Mouse (Mus musculus) neural tube, embryonic 13.5 days (tissue): ENCODE measurements around the gene Tbc1d1. TPM values are rescaled to one million over a fixed set of nuclear protein-coding genes. Genes with fewer than 3 reads are reported as not detected.

Source experiments
- ATAC-seq: fragments of 200-750 bp; cut with Nextera tagmentation; 2 replicates; pipeline ENCODE4 v1.8.0; 2017; ENCODE audit warnings: low read depth, mild to moderate bottlenecking, moderate TSS enrichment, moderate library complexity
- H3K27ac ChIP-seq: fragments of 300-500 bp; sonication (generic); replicated peaks from 2 replicates; pipeline ENCODE4 v1.5.1; 2015; ENCODE audit warnings: moderate library complexity, mild to moderate bottlenecking, inconsistent platforms
- H3K27me3 ChIP-seq: fragments of 300-500 bp; sonication (generic); 2 replicates; pipeline ENCODE4 v1.6.1; 2015; ENCODE audit warnings: mild to moderate bottlenecking, inconsistent platforms
- H3K36me3 ChIP-seq: fragments of 300-500 bp; sonication (generic); 2 replicates; pipeline ENCODE4 v1.6.1; 2015; ENCODE audit warnings: mild to moderate bottlenecking, inconsistent platforms
- H3K4me1 ChIP-seq: fragments of 300-500 bp; sonication (generic); replicated peaks from 2 replicates; pipeline ENCODE4 v1.6.1; 2015; ENCODE audit warnings: inconsistent platforms
- H3K4me2 ChIP-seq: fragments of 300-500 bp; sonication (generic); 2 replicates; pipeline ENCODE4 v1.6.1; 2015; ENCODE audit warnings: inconsistent platforms, mild to moderate bottlenecking, moderate library complexity
- H3K4me3 ChIP-seq: fragments of 300-500 bp; sonication (generic); 2 replicates; pipeline ENCODE4 v1.5.1; 2015; ENCODE audit warnings: mild to moderate bottlenecking, inconsistent platforms
- H3K9ac ChIP-seq: fragments of 300-500 bp; sonication (generic); 2 replicates; pipeline ENCODE4 v1.6.1; 2015; ENCODE audit warnings: moderate library complexity, mild to moderate bottlenecking, inconsistent platforms
- H3K9me3 ChIP-seq: fragments of 300-500 bp; sonication (generic); 2 replicates; pipeline ENCODE4 v1.6.1; 2016; ENCODE audit warnings: inconsistent platforms
- WGBS: fragments of 180-500 bp; shearing (Covaris S2); methylation state at CpG from one replicate; pipeline ENCODE4 v1.1.7; 2015; 5-methylcytosine and 5-hydroxymethylcytosine counted together
- polyA plus RNA-seq: library from polyadenylated mRNA; unstranded; fragments of >200 nt; fragmentation: Nextera tagmentation; extraction: Ambion mirVana; gene quantifications from 2 replicates; pipeline ENCODE4 v1.2.1, GENCODE M21; 2015

Tbc1d1 gene
- polyA plus RNA-seq, 1 experiment from 2014 or later: 14.9 TPM

DNA sequence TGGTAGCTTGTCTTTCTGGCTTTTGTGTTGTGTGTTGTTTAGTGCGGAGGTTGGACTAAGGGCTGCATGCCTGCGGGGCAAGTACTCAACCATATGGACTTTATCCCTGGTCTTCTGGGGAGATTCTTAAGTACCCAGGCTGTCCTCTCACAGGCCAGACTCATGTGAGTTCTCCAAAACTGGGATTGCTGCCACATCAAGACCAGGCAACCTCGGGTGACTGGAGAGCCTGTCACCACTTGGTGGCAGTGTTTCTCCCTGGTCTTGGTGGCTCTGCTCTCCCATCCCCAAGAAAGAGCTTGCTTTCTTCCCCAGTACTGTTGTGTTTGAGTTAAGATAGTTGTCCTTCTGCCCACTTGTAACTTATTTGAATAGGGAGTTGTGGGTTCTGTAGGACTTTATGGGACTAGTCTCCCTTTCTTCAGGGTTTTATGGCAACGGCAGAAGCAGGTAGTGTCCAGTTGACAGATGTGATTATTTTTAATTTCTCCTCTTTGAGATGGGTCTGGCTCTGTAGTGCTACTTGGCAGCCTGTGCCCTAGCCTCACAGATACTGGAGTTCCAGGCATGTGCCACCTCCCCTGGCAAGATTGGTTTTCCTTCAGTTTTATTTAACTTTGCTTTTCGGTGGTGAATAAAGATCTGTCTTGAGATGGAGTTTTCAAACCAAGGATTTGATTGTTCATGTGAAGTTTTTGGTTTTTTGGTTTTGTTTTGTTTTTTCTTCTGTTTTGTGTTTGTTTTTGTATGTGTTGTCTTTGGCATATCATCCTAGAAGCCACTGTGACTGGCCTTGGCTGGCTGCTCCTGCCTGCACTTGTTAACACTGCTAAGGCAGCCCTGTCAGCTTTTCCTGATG lies 133.3 kb downstream of the Tbc1d1 start:
- H3K36me3 ChIP-seq: peaks cover 18% of the 10 kb centered on the region; the same call in 1 of the 2 replicates
- no peak overlapping the region for H3K27ac ChIP-seq
- H3K4me1 ChIP-seq: no peaks in the 10 kb centered on the region; the same call in 1 of the 2 replicates
- H3K9ac ChIP-seq: no peak overlapping the region
- no peaks in the 10 kb centered on the region for H3K9me3 ChIP-seq
- no peak overlapping the region for H3K4me2 ChIP-seq
- no peak overlapping the region for H3K4me3 ChIP-seq
- ATAC-seq: peak; percentile 41; the same call in 1 of the 2 replicates
- H3K27me3 ChIP-seq: no peaks in the 10 kb centered on the region
- WGBS: 67% methylated on average over 5 of the region's 5 CpGs

GRCm38 (mm10) chr5:64290061-64290345 lies 133.9 kb downstream of the Tbc1d1 start:
- ATAC-seq: no peak
- 74% methylated on average over 4 of the region's 4 CpGs for WGBS
- no peaks in the 10 kb centered on the region for H3K9me3 ChIP-seq
- no peak overlapping the region for H3K4me3 ChIP-seq
- H3K9ac ChIP-seq: no peak overlapping the region
- H3K36me3 ChIP-seq: peaks cover 19% of the 10 kb centered on the region; the same call in 1 of the 2 replicates
- H3K27me3 ChIP-seq: no peaks in the 10 kb centered on the region
- no peak overlapping the region for H3K27ac ChIP-seq
- H3K4me1 ChIP-seq: no peaks in the 10 kb centered on the region; the same call in 1 of the 2 replicates
- no peak overlapping the region for H3K4me2 ChIP-seq

- H3K4me3 ChIP-seq: no peak overlapping the region
- H3K27ac ChIP-seq: no peak overlapping the region
- no peak overlapping the region for H3K4me2 ChIP-seq
- 74% methylated on average over 5 of the region's 5 CpGs for WGBS
- ATAC-seq: no peak
- H3K27me3 ChIP-seq: no peaks in the 10 kb centered on the region
- 0 out of 2 replicates have a peak, but pooled peaks cover 12% of the 10 kb centered on the region for H3K36me3 ChIP-seq
- H3K4me1 ChIP-seq: no peaks in the 10 kb centered on the region; the same call in 1 of the 2 replicates
- no peaks in the 10 kb centered on the region for H3K9me3 ChIP-seq
- H3K9ac ChIP-seq: no peak overlapping the region
Measured at GRCm38 (mm10) chr5:64291657-64292056, 135.6 kb downstream of the Tbc1d1 start.

DNA sequence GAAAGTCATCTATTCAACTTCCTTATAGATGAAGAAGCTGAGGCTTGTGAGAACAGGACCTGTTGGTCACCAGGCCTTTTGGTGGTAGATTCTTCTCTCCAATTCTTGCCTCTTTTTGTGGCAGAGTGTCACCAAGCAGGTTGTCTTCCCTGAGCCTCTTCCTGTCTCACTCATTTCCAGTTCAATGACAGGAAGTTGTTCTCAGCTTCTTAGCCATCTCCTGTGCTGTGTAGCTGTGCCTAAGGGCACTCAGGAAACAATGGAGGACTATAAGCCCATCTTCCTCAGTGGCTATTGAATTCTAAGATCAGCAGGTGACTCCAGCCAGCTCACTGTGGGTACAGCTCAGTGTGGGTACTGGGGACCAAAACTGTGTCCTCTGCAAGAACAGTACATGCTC lies 139.5 kb downstream of the Tbc1d1 start:
- H3K4me1 ChIP-seq: peaks cover 20% of the 10 kb centered on the region
- H3K4me2 ChIP-seq: no peak overlapping the region
- ATAC-seq: no peak
- 0 out of 2 replicates have a peak, but pooled peaks cover 7% of the 10 kb centered on the region for H3K36me3 ChIP-seq
- no peak overlapping the region for H3K4me3 ChIP-seq
- H3K27me3 ChIP-seq: no peaks in the 10 kb centered on the region
- H3K27ac ChIP-seq: no peak overlapping the region
- no peak overlapping the region for H3K9ac ChIP-seq
- H3K9me3 ChIP-seq: no peaks in the 10 kb centered on the region

DNA sequence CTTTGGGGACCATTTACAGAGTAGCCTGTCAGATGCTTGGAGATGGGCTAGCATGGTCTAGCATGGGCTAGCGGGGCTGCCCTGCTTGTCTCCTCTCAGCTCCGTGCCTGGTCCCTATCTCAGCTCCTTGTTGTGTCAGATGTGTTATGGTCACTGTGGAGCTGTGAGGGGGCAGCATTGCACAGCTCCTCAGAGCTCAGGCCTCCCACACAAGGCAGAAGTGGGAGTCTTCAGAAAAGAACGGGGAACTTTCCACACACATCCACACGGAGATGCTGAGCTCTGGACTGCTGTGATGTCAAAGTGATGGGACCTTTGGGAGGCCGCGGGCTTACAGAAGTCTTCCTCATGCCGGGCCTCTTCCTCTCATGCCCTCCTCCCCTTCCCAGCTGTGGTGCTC lies 140.2 kb downstream of the Tbc1d1 start:
- Histone ChIP-seq H3K9ac (no peak overlapping the region), H3K4me3 (no peak overlapping the region), H3K9me3 (no peaks in the 10 kb centered on the region), H3K4me2 (no peak overlapping the region), H3K4me1 (peaks cover 27% of the 10 kb centered on the region), H3K27ac (no peak overlapping the region), H3K36me3 (0 out of 2 replicates have a peak, but pooled peaks cover 7% of the 10 kb centered on the region), H3K27me3 (no peaks in the 10 kb centered on the region)
- 84% methylated on average over 7 of the region's 7 CpGs for WGBS
- ATAC-seq: no peak

- Histone ChIP-seq H3K27ac (no peak overlapping the region), H3K4me2 (no peak overlapping the region), H3K4me3 (no peak overlapping the region), H3K9ac (no peak overlapping the region), H3K27me3 (no peaks in the 10 kb centered on the region), H3K36me3 (0 out of 2 replicates have a peak, but pooled peaks cover 7% of the 10 kb centered on the region), H3K4me1 (peaks cover 27% of the 10 kb centered on the region), H3K9me3 (no peaks in the 10 kb centered on the region)
- WGBS: 84% methylated on average over 4 of the region's 4 CpGs
- no peak for ATAC-seq
Measured at GRCm38 (mm10) chr5:64297100-64297499, 141.0 kb downstream of the Tbc1d1 start.

DNA sequence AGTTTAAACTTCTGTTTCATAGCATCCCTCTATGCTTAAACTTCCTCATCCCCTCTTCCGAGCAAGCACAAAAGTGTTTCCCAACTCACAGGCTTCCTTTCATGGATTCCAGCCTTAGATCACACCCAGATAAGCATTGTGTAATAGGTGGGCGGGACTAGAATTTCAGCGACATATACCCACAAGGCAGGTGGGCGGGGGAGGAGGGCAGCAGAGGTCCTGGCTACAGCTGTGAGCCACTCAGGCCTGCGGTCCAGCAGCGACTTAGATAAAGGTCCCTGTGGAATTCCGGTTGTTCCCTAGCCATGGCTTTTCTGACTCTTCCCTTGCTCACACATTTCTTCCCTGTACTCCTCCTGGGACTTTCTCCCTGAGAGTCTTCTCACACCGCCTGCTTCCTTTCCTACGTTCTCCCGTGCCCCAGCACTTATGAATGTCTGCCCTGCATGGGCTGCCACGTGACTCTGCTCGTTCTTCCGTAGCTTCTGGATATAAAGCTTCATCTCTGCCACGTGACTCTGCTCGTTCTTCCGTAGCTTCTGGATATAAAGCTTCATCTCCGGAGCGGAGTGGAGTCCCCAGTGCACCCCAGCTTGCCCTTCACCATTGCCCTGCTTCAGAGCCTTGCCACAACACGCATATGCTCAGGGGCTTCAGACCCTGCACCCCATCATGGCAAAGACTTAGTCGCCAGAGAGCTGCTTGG lies 142.4 kb downstream of the Tbc1d1 start:
- H3K9ac ChIP-seq: no peak overlapping the region
- H3K36me3 ChIP-seq: 0 out of 2 replicates have a peak, but pooled peaks cover 7% of the 10 kb centered on the region
- H3K9me3 ChIP-seq: no peaks in the 10 kb centered on the region
- H3K27ac ChIP-seq: no peak overlapping the region
- H3K4me1 ChIP-seq: peaks cover 27% of the 10 kb centered on the region
- peak overlapping the region; percentile 16; the same call in 1 of the 2 replicates for H3K4me2 ChIP-seq
- WGBS: 57% methylated on average over 20 of the region's 20 CpGs
- H3K27me3 ChIP-seq: no peaks in the 10 kb centered on the region
- 0 out of 2 replicates have a peak, but pooled peaks have one; percentile 46 for ATAC-seq
- no peak overlapping the region for H3K4me3 ChIP-seq

- no peak overlapping the region for H3K4me3 ChIP-seq
- no peaks in the 10 kb centered on the region for H3K9me3 ChIP-seq
- H3K9ac ChIP-seq: no peak overlapping the region
- H3K27me3 ChIP-seq: no peaks in the 10 kb centered on the region
- H3K4me1 ChIP-seq: peaks cover 27% of the 10 kb centered on the region
- H3K4me2 ChIP-seq: no peak overlapping the region
- ATAC-seq: no peak
- 83% methylated on average over 7 of the region's 7 CpGs for WGBS
- no peak overlapping the region for H3K27ac ChIP-seq
- H3K36me3 ChIP-seq: no peaks in the 10 kb centered on the region
Measured at GRCm38 (mm10) chr5:64299508-64300324, 143.6 kb downstream of the Tbc1d1 start.

DNA sequence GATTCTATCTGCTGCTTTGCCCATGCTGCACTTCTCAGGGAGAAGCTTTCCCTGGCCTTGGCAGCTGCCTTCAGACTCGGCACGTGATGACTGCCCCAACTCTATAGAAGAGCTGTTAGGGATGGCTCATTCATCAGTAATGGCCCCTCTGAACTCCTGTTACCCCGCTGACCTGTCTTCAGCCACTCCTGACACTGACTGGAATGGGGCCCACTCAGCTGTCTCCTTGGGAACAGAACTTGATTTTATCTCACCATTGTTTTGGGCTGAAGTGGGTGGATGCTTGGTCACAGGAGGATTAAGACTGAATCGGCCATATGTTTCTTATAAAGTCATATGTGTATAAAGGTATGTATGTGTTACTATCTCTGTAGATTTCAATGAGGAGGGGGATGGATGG lies 145.1 kb downstream of the Tbc1d1 start:
- ATAC-seq: no peak
- WGBS: 39% methylated on average over 4 of the region's 4 CpGs

GRCm38 (mm10) chr5:64307289-64307688 lies 151.2 kb downstream of the Tbc1d1 start:
- no peak overlapping the region for H3K4me2 ChIP-seq
- no peaks in the 10 kb centered on the region for H3K27me3 ChIP-seq
- peaks cover 17% of the 10 kb centered on the region for H3K36me3 ChIP-seq
- no peak for ATAC-seq
- H3K4me3 ChIP-seq: no peak overlapping the region
- H3K4me1 ChIP-seq: no peaks in the 10 kb centered on the region
- H3K9ac ChIP-seq: no peak overlapping the region
- peaks cover 11% of the 10 kb centered on the region for H3K9me3 ChIP-seq
- H3K27ac ChIP-seq: no peak overlapping the region
- WGBS: 97% methylated on average over 2 of the region's 2 CpGs

More for the DNA sequence above, 145.1 kb downstream of the Tbc1d1 start:
- peaks cover 5% of the 10 kb centered on the region; the same call in 1 of the 2 replicates for H3K9me3 ChIP-seq
- H3K27ac ChIP-seq: no peak overlapping the region
- peaks cover 27% of the 10 kb centered on the region for H3K4me1 ChIP-seq
- H3K4me3 ChIP-seq: no peak overlapping the region
- H3K9ac ChIP-seq: no peak overlapping the region
- H3K4me2 ChIP-seq: no peak overlapping the region
- H3K36me3 ChIP-seq: peaks cover 10% of the 10 kb centered on the region
- H3K27me3 ChIP-seq: no peaks in the 10 kb centered on the region

DNA sequence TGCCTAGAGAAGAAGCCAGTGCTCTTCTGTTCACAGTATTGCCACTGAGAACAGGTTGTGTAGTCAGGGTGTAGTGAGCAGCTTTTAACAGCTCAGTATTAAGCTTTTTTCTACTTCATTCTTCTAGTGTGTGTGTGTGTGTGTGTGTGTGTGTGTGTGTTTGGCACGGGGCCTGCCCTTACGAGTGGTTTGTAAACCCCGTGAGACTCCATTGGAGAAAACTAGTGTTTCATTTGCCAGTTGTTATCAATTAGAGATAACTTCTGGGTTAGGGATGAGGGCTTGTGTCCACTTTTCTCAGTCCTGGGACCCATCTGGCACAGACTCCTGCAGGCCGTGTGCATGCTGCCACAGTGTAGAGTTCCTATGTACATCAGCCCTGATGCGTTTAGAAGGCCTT lies 156.2 kb downstream of the Tbc1d1 start:
- H3K27me3 ChIP-seq: no peaks in the 10 kb centered on the region
- H3K4me1 ChIP-seq: peaks cover 25% of the 10 kb centered on the region
- no peak overlapping the region for H3K4me3 ChIP-seq
- no peak overlapping the region for H3K4me2 ChIP-seq
- H3K36me3 ChIP-seq: no peaks in the 10 kb centered on the region
- 63% methylated on average over 5 of the region's 5 CpGs for WGBS
- H3K9me3 ChIP-seq: no peaks in the 10 kb centered on the region
- 0 out of 2 replicates have a peak overlapping the region, but pooled peaks have one; percentile 20 for H3K27ac ChIP-seq
- H3K9ac ChIP-seq: no peak overlapping the region
- ATAC-seq: no peak
